Mouse (Mus musculus): ENCODE results near the gene Efs. TPM values are rescaled to one million over a fixed set of nuclear protein-coding genes. Genes with fewer than 3 reads are reported as not detected.
A peak's percentile ranks its signal among the peaks of the same experiment; 100 is the strongest.

Gene Efs
- polyA plus RNA-seq, 1 experiment, result 48.3 TPM

- Histone ChIP-seq H3K4me3 (ENCODE audit: low read depth, low read length) (no peak within 1 kb of the TSS), H3K27ac (ENCODE audit: insufficient read depth, low read length) (no peak within 1 kb of the TSS), H3K9me3 (replicated peaks; ENCODE audit: control insufficient read depth, insufficient read depth, low read length, poor library complexity, severe bottlenecking) (no peaks in the 10 kb centered on the region), H3K4me1 (ENCODE audit: control insufficient read depth, insufficient read depth, low read length) (no peaks in the 10 kb centered on the region), H3K9ac (ENCODE audit: low read depth, poor library complexity, severe bottlenecking) (no peak within 1 kb of the TSS), H3K27me3 (ENCODE audit: control insufficient read depth, insufficient read depth, low read length, poor library complexity, severe bottlenecking) (no peaks in the 10 kb centered on the region), H3K36me3 (ENCODE audit: control insufficient read depth, insufficient read depth, low read length, poor library complexity, severe bottlenecking) (no peaks in the 10 kb centered on the region)
- TF ChIP-seq EP300 (IDR thresholded peaks at IDR 0.05; ENCODE audit: insufficient read depth, low read depth, low read length) (no peak), POLR2A (IDR thresholded peaks at IDR 0.05; ENCODE audit: insufficient read depth, low read length) (no peak)
Observed at GRCm38 (mm10) chr14:54870861-54871260, 55.1 kb downstream of the Efs start, which contains the start of gene Homez. Gene Homez (minus strand): TSS chr14:54870961.

GRCm38 (mm10) chr14:54868026-54868425, 57.9 kb downstream of the Efs start:
- Histone ChIP-seq H3K4me3 (ENCODE audit: low read depth, low read length) (no peak overlapping the region), H3K27me3 (ENCODE audit: control insufficient read depth, insufficient read depth, low read length, poor library complexity, severe bottlenecking) (no peaks in the 10 kb centered on the region), H3K9ac (ENCODE audit: low read depth, poor library complexity, severe bottlenecking) (no peak overlapping the region), H3K36me3 (ENCODE audit: control insufficient read depth, insufficient read depth, low read length, poor library complexity, severe bottlenecking) (no peaks in the 10 kb centered on the region), H3K9me3 (replicated peaks; ENCODE audit: control insufficient read depth, insufficient read depth, low read length, poor library complexity, severe bottlenecking) (no peaks in the 10 kb centered on the region), H3K4me1 (ENCODE audit: control insufficient read depth, insufficient read depth, low read length) (no peaks in the 10 kb centered on the region), H3K27ac (ENCODE audit: insufficient read depth, low read length) (no peak overlapping the region)
- TF ChIP-seq POLR2A (IDR thresholded peaks at IDR 0.05; ENCODE audit: insufficient read depth, low read length) (no peak), EP300 (IDR thresholded peaks at IDR 0.05; ENCODE audit: insufficient read depth, low read depth, low read length) (no peak), CTCF (IDR thresholded peaks at IDR 0.05; ENCODE audit: low read depth, low read length) (no peak)

- Histone ChIP-seq H3K36me3 (ENCODE audit: control insufficient read depth, insufficient read depth, low read length, poor library complexity, severe bottlenecking) (no peaks in the 10 kb centered on the region), H3K27ac (ENCODE audit: insufficient read depth, low read length) (no peak overlapping the region), H3K4me1 (ENCODE audit: control insufficient read depth, insufficient read depth, low read length) (no peaks in the 10 kb centered on the region), H3K9ac (ENCODE audit: low read depth, poor library complexity, severe bottlenecking) (no peak overlapping the region), H3K27me3 (ENCODE audit: control insufficient read depth, insufficient read depth, low read length, poor library complexity, severe bottlenecking) (no peaks in the 10 kb centered on the region), H3K4me3 (ENCODE audit: low read depth, low read length) (no peak overlapping the region), H3K9me3 (replicated peaks; ENCODE audit: control insufficient read depth, insufficient read depth, low read length, poor library complexity, severe bottlenecking) (no peaks in the 10 kb centered on the region)
- TF ChIP-seq CTCF (IDR thresholded peaks at IDR 0.05; ENCODE audit: low read depth, low read length) (peak; percentile 95), POLR2A (IDR thresholded peaks at IDR 0.05; ENCODE audit: insufficient read depth, low read length) (no peak)
Observed at GRCm38 (mm10) chr14:54866936-54867335, 59.0 kb downstream of the Efs start.

Other genes with a start within 250 kb of the Efs start
- 25.9 and 26.4 TPM in 2 replicates for gene 1700123O20Rik, start 239.9 kb downstream of the Efs start, polyA plus RNA-seq (2011; ENCODE audit: insufficient read depth, insufficient read length, low read depth, missing spikeins)
- gene Acin1, start 239.2 kb downstream of the Efs start, polyA plus RNA-seq (2011; ENCODE audit: insufficient read depth, insufficient read length, low read depth, missing spikeins), result 299 and 323 TPM in 2 replicates
- 0.42 TPM in 1 of 2 replicates, not detected in the other for gene Gm29776, start 227.3 kb downstream of the Efs start, polyA plus RNA-seq (2011; ENCODE audit: insufficient read depth, insufficient read length, low read depth, missing spikeins)
- not detected in 2 replicates for gene Cebpe, start 214.0 kb downstream of the Efs start, polyA plus RNA-seq (2011; ENCODE audit: insufficient read depth, insufficient read length, low read depth, missing spikeins)
- 2.0 and 2.3 TPM in 2 replicates for gene Slc7a8, start 144.2 kb downstream of the Efs start, polyA plus RNA-seq (2011; ENCODE audit: insufficient read depth, insufficient read length, low read depth, missing spikeins)
- gene Rnf212b, start 112.0 kb downstream of the Efs start, polyA plus RNA-seq (2011; ENCODE audit: insufficient read depth, insufficient read length, low read depth, missing spikeins), result 0.66 and 1.5 TPM in 2 replicates
- gene Homez, start 55.2 kb downstream of the Efs start, polyA plus RNA-seq (2011; ENCODE audit: insufficient read depth, insufficient read length, low read depth, missing spikeins), result 12.1 and 16.8 TPM in 2 replicates
- gene Ppp1r3e, start 48.6 kb downstream of the Efs start, polyA plus RNA-seq (2011; ENCODE audit: insufficient read depth, insufficient read length, low read depth, missing spikeins), result 4.2 and 6.3 TPM in 2 replicates
- 25.0 and 26.8 TPM in 2 replicates for gene Bcl2l2, start 42.7 kb downstream of the Efs start, polyA plus RNA-seq (2011; ENCODE audit: insufficient read depth, insufficient read length, low read depth, missing spikeins)
- not detected in 2 replicates for gene Gm20521, start 42.7 kb downstream of the Efs start, polyA plus RNA-seq (2011; ENCODE audit: insufficient read depth, insufficient read length, low read depth, missing spikeins)
- 317 and 318 TPM in 2 replicates for gene Pabpn1, start 33.6 kb downstream of the Efs start, polyA plus RNA-seq (2011; ENCODE audit: insufficient read depth, insufficient read length, low read depth, missing spikeins)
- gene Slc22a17, start 13.0 kb downstream of the Efs start, polyA plus RNA-seq (2011; ENCODE audit: insufficient read depth, insufficient read length, low read depth, missing spikeins), result 25.9 and 29.0 TPM in 2 replicates
- gene Il25, start 6.6 kb upstream of the Efs start, polyA plus RNA-seq (2011; ENCODE audit: insufficient read depth, insufficient read length, low read depth, missing spikeins), result 1.5 TPM in 1 of 2 replicates, not detected in the other
- gene Cmtm5, start 10.1 kb upstream of the Efs start, polyA plus RNA-seq (2011; ENCODE audit: insufficient read depth, insufficient read length, low read depth, missing spikeins), result not detected in 2 replicates
- gene Myh6, start 40.8 kb upstream of the Efs start, polyA plus RNA-seq (2011; ENCODE audit: insufficient read depth, insufficient read length, low read depth, missing spikeins), result 1.2 TPM in 1 of 2 replicates, not detected in the other
- gene Gm17428, start 50.8 kb upstream of the Efs start, polyA plus RNA-seq (2011; ENCODE audit: insufficient read depth, insufficient read length, low read depth, missing spikeins), result not detected in 2 replicates
- 3.1 TPM in 2 replicates for gene Myh7, start 68.5 kb upstream of the Efs start, polyA plus RNA-seq (2011; ENCODE audit: insufficient read depth, insufficient read length, low read depth, missing spikeins)
- gene Ngdn, start 89.3 kb upstream of the Efs start, polyA plus RNA-seq (2011; ENCODE audit: insufficient read depth, insufficient read length, low read depth, missing spikeins), result 52.7 and 55.2 TPM in 2 replicates
- 18.1 and 24.6 TPM in 2 replicates for gene Zfhx2, start 166.2 kb upstream of the Efs start, polyA plus RNA-seq (2011; ENCODE audit: insufficient read depth, insufficient read length, low read depth, missing spikeins)
- 6.9 and 8.6 TPM in 2 replicates for gene Thtpa, start 168.7 kb upstream of the Efs start, polyA plus RNA-seq (2011; ENCODE audit: insufficient read depth, insufficient read length, low read depth, missing spikeins)
- gene Ap1g2, start 180.5 kb upstream of the Efs start, polyA plus RNA-seq (2011; ENCODE audit: insufficient read depth, insufficient read length, low read depth, missing spikeins), result 20.6 and 23.9 TPM in 2 replicates
- 3.6 and 4.7 TPM in 2 replicates for gene Jph4, start 190.8 kb upstream of the Efs start, polyA plus RNA-seq (2011; ENCODE audit: insufficient read depth, insufficient read length, low read depth, missing spikeins)